Mouse (Mus musculus): ENCODE data around the gene Trpm7. TPM values are rescaled to one million over a fixed set of nuclear protein-coding genes. Genes with fewer than 3 reads are reported as not detected.
"Not testable (repeated sequence)": the region's sequence is repeated elsewhere in the genome, so short reads cannot be mapped to it uniquely, and the experiment has no call there.

Trpm7 gene
- polyA plus RNA-seq, 1 experiment from 2014 or later = 50.9 TPM

- H3K4me3 ChIP-seq (ENCODE audit: low read depth, low read length) = no peak overlapping the region
- H3K9me3 ChIP-seq (ENCODE audit: control insufficient read depth, low read length) = no peaks in the 10 kb centered on the region
- ATAC-seq (replicated peaks; ENCODE audit: low FRiP score) = no peak
- no peak overlapping the region for H3K4me2 ChIP-seq (ENCODE audit: low read depth, low read length, severe bottlenecking)
- H3K27me3 ChIP-seq (ENCODE audit: control insufficient read depth, insufficient read depth, low read length) = no peaks in the 10 kb centered on the region
- H3K36me3 ChIP-seq (ENCODE audit: control insufficient read depth, insufficient read depth, low read length) = no peaks in the 10 kb centered on the region
- 95% methylated on average over 7 of the region's 7 CpGs for WGBS
- H3K9ac ChIP-seq (ENCODE audit: low read length) = no peak overlapping the region
- DNase-seq (ENCODE audit: low spot score) = no peak
- H3K27ac ChIP-seq (ENCODE audit: low read depth, low read length) = no peak overlapping the region
- H3K4me1 ChIP-seq (replicated peaks; ENCODE audit: control insufficient read depth, insufficient read depth, low read length) = no peaks in the 10 kb centered on the region
Measured at GRCm38 (mm10) chr2:126892316-126892715, 16.3 kb upstream of the Trpm7 start.

GRCm38 (mm10) chr2:126891743-126892142, 15.7 kb upstream of the Trpm7 start:
- H3K4me3 ChIP-seq (ENCODE audit: low read depth, low read length) = no peak overlapping the region
- no peaks in the 10 kb centered on the region for H3K4me1 ChIP-seq (replicated peaks; ENCODE audit: control insufficient read depth, insufficient read depth, low read length)
- no peak overlapping the region for H3K4me2 ChIP-seq (ENCODE audit: low read depth, low read length, severe bottlenecking)
- no peaks in the 10 kb centered on the region for H3K27me3 ChIP-seq (ENCODE audit: control insufficient read depth, insufficient read depth, low read length)
- ATAC-seq (replicated peaks; ENCODE audit: low FRiP score) (no peak), DNase-seq (ENCODE audit: low spot score) (no peak)
- H3K9ac ChIP-seq (ENCODE audit: low read length) = no peak overlapping the region
- no peaks in the 10 kb centered on the region for H3K36me3 ChIP-seq (ENCODE audit: control insufficient read depth, insufficient read depth, low read length)
- H3K9me3 ChIP-seq (ENCODE audit: control insufficient read depth, low read length) = no peaks in the 10 kb centered on the region
- no peak overlapping the region for H3K27ac ChIP-seq (ENCODE audit: low read depth, low read length)

GRCm38 (mm10) chr2:126887141-126887540, 11.1 kb upstream of the Trpm7 start:
- H3K4me3 ChIP-seq (ENCODE audit: low read depth, low read length) = no peak overlapping the region
- H3K27ac ChIP-seq (ENCODE audit: low read depth, low read length) = no peak overlapping the region
- no peaks in the 10 kb centered on the region for H3K36me3 ChIP-seq (ENCODE audit: control insufficient read depth, insufficient read depth, low read length)
- no peaks in the 10 kb centered on the region for H3K4me1 ChIP-seq (replicated peaks; ENCODE audit: control insufficient read depth, insufficient read depth, low read length)
- DNase-seq (ENCODE audit: low spot score) = no peak
- no peak overlapping the region for H3K4me2 ChIP-seq (ENCODE audit: low read depth, low read length, severe bottlenecking)
- no peaks in the 10 kb centered on the region for H3K27me3 ChIP-seq (ENCODE audit: control insufficient read depth, insufficient read depth, low read length)
- no peak overlapping the region for H3K9ac ChIP-seq (ENCODE audit: low read length)
- no peaks in the 10 kb centered on the region for H3K9me3 ChIP-seq (ENCODE audit: control insufficient read depth, low read length)
- ATAC-seq (replicated peaks; ENCODE audit: low FRiP score) = no peak
- 75% methylated on average over 3 of the region's 3 CpGs for WGBS

- no peak overlapping the region for H3K4me3 ChIP-seq (ENCODE audit: low read depth, low read length)
- H3K27me3 ChIP-seq (ENCODE audit: control insufficient read depth, insufficient read depth, low read length) = no peaks in the 10 kb centered on the region
- no peaks in the 10 kb centered on the region for H3K9me3 ChIP-seq (ENCODE audit: control insufficient read depth, low read length)
- no peak for DNase-seq (ENCODE audit: low spot score)
- no peak overlapping the region for H3K4me2 ChIP-seq (ENCODE audit: low read depth, low read length, severe bottlenecking)
- 83% methylated on average over 2 of the region's 2 CpGs for WGBS
- no peak overlapping the region for H3K9ac ChIP-seq (ENCODE audit: low read length)
- no peaks in the 10 kb centered on the region for H3K36me3 ChIP-seq (ENCODE audit: control insufficient read depth, insufficient read depth, low read length)
- no peaks in the 10 kb centered on the region for H3K4me1 ChIP-seq (replicated peaks; ENCODE audit: control insufficient read depth, insufficient read depth, low read length)
- ATAC-seq (replicated peaks; ENCODE audit: low FRiP score) = no peak
- H3K27ac ChIP-seq (ENCODE audit: low read depth, low read length) = no peak overlapping the region
Measured at GRCm38 (mm10) chr2:126885871-126886270, 9.8 kb upstream of the Trpm7 start.

- H3K36me3 ChIP-seq (ENCODE audit: control insufficient read depth, insufficient read depth, low read length); ATAC-seq (replicated peaks; ENCODE audit: low FRiP score); H3K27ac ChIP-seq (ENCODE audit: low read depth, low read length); H3K9ac ChIP-seq (ENCODE audit: low read length); H3K4me3 ChIP-seq (ENCODE audit: low read depth, low read length); H3K4me2 ChIP-seq (ENCODE audit: low read depth, low read length, severe bottlenecking); H3K9me3 ChIP-seq (ENCODE audit: control insufficient read depth, low read length); DNase-seq (ENCODE audit: low spot score); H3K27me3 ChIP-seq (ENCODE audit: control insufficient read depth, insufficient read depth, low read length); H3K4me1 ChIP-seq (replicated peaks; ENCODE audit: control insufficient read depth, insufficient read depth, low read length): not testable (repeated sequence)
- 72% methylated on average over 2 of the region's 2 CpGs for WGBS
Measured at GRCm38 (mm10) chr2:126882711-126883110, 6.7 kb upstream of the Trpm7 start.

GRCm38 (mm10) chr2:126877991-126878390, 2.0 kb upstream of the Trpm7 start:
- Histone ChIP-seq H3K9ac (ENCODE audit: low read length) (no peak overlapping the region), H3K9me3 (ENCODE audit: control insufficient read depth, low read length) (no peaks in the 10 kb centered on the region), H3K4me2 (ENCODE audit: low read depth, low read length, severe bottlenecking) (no peak overlapping the region), H3K4me1 (replicated peaks; ENCODE audit: control insufficient read depth, insufficient read depth, low read length) (peaks cover 2% of the 10 kb centered on the region; the same call in 1 of the 2 replicates), H3K27ac (ENCODE audit: low read depth, low read length) (no peak overlapping the region), H3K36me3 (ENCODE audit: control insufficient read depth, insufficient read depth, low read length) (no peaks in the 10 kb centered on the region), H3K27me3 (ENCODE audit: control insufficient read depth, insufficient read depth, low read length) (no peaks in the 10 kb centered on the region), H3K4me3 (ENCODE audit: low read depth, low read length) (no peak overlapping the region)
- ATAC-seq (replicated peaks; ENCODE audit: low FRiP score) = no peak
- DNase-seq (ENCODE audit: low spot score) = no peak
- 83% methylated on average over 1 of the region's 1 CpGs for WGBS

GRCm38 (mm10) chr2:126875516-126875835, 554 bp downstream of the Trpm7 start:
- Histone ChIP-seq H3K4me2 (ENCODE audit: low read depth, low read length, severe bottlenecking) (peak overlapping the region; percentile 74), H3K36me3 (ENCODE audit: control insufficient read depth, insufficient read depth, low read length) (no peaks in the 10 kb centered on the region), H3K27ac (ENCODE audit: low read depth, low read length) (peak overlapping the region; percentile 95), H3K9ac (ENCODE audit: low read length) (peak overlapping the region; percentile 91), H3K4me1 (replicated peaks; ENCODE audit: control insufficient read depth, insufficient read depth, low read length) (peaks cover 2% of the 10 kb centered on the region; the same call in 1 of the 2 replicates), H3K9me3 (ENCODE audit: control insufficient read depth, low read length) (no peaks in the 10 kb centered on the region), H3K27me3 (ENCODE audit: control insufficient read depth, insufficient read depth, low read length) (no peaks in the 10 kb centered on the region), H3K4me3 (ENCODE audit: low read depth, low read length) (peak overlapping the region; percentile 88)
- under 1% methylated on average over 18 of the region's 18 CpGs for WGBS
- no peak for DNase-seq (ENCODE audit: low spot score)
- ATAC-seq (replicated peaks; ENCODE audit: low FRiP score) = peak; percentile 67

- Histone ChIP-seq H3K4me3 (ENCODE audit: low read depth, low read length) (peak overlapping the region; percentile 88), H3K36me3 (ENCODE audit: control insufficient read depth, insufficient read depth, low read length) (no peaks in the 10 kb centered on the region), H3K27ac (ENCODE audit: low read depth, low read length) (peak overlapping the region; percentile 95), H3K9me3 (ENCODE audit: control insufficient read depth, low read length) (no peaks in the 10 kb centered on the region), H3K27me3 (ENCODE audit: control insufficient read depth, insufficient read depth, low read length) (no peaks in the 10 kb centered on the region), H3K4me2 (ENCODE audit: low read depth, low read length, severe bottlenecking) (peak overlapping the region; percentile 74), H3K9ac (ENCODE audit: low read length) (peak overlapping the region; percentile 91), H3K4me1 (replicated peaks; ENCODE audit: control insufficient read depth, insufficient read depth, low read length) (peaks cover 2% of the 10 kb centered on the region; the same call in 1 of the 2 replicates)
- ATAC-seq (replicated peaks; ENCODE audit: low FRiP score) (no peak), DNase-seq (ENCODE audit: low spot score) (no peak)
- WGBS = 31% methylated on average over 13 of the region's 13 CpGs
Measured at GRCm38 (mm10) chr2:126874809-126875515, 1.1 kb downstream of the Trpm7 start.

GRCm38 (mm10) chr2:126866301-126866700, 9.7 kb downstream of the Trpm7 start:
- no peak overlapping the region for H3K27ac ChIP-seq (ENCODE audit: low read depth, low read length)
- H3K27me3 ChIP-seq (ENCODE audit: control insufficient read depth, insufficient read depth, low read length) = no peaks in the 10 kb centered on the region
- ATAC-seq (replicated peaks; ENCODE audit: low FRiP score) (no peak), DNase-seq (ENCODE audit: low spot score) (no peak)
- H3K36me3 ChIP-seq (ENCODE audit: control insufficient read depth, insufficient read depth, low read length) = no peaks in the 10 kb centered on the region
- 97% methylated on average over 1 of the region's 1 CpGs for WGBS
- no peaks in the 10 kb centered on the region for H3K4me1 ChIP-seq (replicated peaks; ENCODE audit: control insufficient read depth, insufficient read depth, low read length)
- no peak overlapping the region for H3K9ac ChIP-seq (ENCODE audit: low read length)
- H3K4me3 ChIP-seq (ENCODE audit: low read depth, low read length) = no peak overlapping the region
- H3K9me3 ChIP-seq (ENCODE audit: control insufficient read depth, low read length) = no peaks in the 10 kb centered on the region
- no peak overlapping the region for H3K4me2 ChIP-seq (ENCODE audit: low read depth, low read length, severe bottlenecking)
